Mouse (Mus musculus): ENCODE data around the gene Hopx.

The Hopx gene

GRCm38 (mm10) chr5:77132457-77133135, 17.7 kb upstream of the Hopx start:
- no peak for DNase-seq

GRCm38 (mm10) chr5:77131879-77132278, 17.0 kb upstream of the Hopx start:
- DNase-seq: no peak

GRCm38 (mm10) chr5:77130310-77131020, 15.5 kb upstream of the Hopx start:
- DNase-seq: no peak

- DNase-seq: no peak
Measured at GRCm38 (mm10) chr5:77129907-77130306, 15.0 kb upstream of the Hopx start.

GRCm38 (mm10) chr5:77128854-77129253, 13.9 kb upstream of the Hopx start:
- no peak for DNase-seq

DNA sequence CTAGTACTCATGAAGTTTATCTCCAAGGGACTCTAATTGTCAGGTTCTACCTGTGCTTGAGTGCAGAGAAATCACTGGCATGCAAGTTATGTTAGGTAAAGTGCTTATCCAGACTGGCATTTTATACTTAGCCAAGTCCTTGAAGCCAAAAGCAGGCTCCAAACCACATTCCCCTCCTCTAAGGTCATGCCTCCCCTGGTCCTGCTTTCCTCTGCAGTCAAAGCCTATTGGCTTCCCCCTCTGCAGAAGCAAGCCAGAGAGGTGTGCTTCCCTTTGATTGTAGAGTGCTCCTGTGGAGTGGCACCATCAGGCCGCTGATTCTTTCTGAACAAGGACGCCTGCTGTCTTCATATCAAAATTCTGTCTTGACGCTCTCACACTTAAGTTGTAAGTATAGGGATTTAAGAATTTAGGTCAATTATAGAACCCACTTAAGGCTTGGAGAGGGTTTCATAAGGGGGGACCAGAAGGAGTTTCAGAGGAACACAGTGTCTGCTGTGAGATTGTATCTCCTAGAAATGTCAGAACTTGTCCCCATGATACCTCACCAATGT, 11.6 kb upstream of the Hopx start:
- DNase-seq: no peak

DNA sequence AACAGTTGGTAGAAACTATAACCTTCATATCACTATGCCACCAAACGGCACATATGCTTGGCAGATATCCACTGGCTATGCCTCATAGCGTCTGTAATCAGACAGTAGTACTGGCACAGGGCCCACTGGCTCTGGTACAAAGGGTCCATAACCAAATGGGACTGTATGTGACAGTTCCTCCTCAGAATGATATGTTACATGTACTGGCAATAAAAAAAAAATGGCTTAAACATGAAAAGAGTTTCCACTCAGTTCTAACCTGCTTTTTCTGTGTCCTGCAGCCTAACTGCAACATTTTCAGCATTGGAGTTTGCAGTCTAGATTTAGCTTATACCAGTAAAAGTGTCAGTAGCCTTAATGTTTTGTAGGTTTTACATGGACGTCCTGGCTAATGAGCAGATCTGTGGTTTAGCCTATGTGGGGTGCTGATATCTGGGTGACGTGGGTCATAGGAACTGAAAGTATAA, 9.9 kb upstream of the Hopx start:
- DNase-seq: no peak

GRCm38 (mm10) chr5:77124165-77124564, 9.2 kb upstream of the Hopx start:
- no peak for DNase-seq

DNA sequence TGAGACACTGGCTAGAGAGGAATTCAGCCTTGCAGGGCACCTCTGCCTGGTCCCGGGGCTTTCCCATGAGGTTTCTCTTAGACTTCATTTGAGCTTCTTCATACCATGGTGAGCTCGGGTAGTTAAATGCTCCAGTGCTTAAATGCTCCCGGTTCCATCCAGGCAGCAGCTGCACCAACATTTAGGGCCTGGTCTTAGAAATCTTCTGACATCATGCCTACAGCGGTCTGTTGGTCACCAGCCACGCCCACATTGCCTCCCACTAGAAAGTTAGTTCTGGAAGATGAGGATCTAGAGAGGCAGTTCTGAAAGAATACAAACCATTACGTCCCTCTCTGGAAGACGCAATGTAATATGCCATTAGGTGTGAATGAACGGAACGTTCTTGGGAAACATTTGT, 8.7 kb upstream of the Hopx start:
- DNase-seq: no peak

- DNase-seq: peak; percentile 31
Measured at GRCm38 (mm10) chr5:77122254-77123192, 7.6 kb upstream of the Hopx start.

- DNase-seq: no peak
Measured at GRCm38 (mm10) chr5:77120701-77121100, 5.8 kb upstream of the Hopx start.

DNA sequence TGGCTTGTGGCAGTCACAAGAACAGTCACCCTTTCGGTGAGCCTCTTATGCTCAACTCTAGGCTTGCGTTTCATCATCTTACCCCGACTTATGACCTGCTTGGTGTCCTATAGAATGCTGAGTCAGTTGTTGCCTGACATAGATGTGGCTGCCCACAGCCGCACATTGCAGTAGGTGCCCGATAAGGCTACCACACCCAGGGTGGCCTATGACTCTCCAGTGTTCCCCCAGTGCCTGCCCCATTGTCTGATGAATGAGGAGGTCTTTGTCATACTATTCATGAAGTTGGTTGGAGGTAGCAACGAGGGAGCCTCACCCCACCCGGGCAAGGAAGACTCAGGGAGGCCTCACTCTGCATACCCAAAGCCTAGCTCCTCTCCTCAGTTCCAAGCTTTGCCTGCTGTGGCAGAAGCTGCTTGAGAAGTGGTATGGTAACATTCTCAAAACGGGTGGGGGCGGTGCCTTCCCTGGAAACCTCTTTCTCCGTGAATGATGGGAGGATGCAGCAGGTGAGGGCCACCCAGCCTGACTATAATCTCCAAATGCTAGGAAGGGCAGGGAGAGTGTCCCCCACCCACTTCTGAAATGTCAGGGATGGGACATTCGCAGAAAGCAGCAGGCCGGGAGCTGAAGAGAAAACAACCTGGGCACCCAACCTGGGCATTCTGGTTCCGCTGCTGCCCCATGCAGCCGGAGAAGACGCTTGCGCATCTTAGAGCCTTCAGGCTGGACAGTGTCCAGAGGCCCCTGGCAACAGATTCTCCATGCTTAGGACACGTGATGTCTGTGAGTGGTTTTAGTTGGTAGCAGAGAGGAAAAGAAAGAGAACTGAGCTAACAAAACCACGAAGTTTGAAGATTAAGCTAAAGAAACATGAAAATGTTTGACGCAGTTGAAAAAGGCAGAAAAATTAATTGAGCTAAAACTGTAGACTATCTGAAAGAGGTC, 4.8 kb upstream of the Hopx start:
- no peak for DNase-seq

- no peak for DNase-seq
Measured at GRCm38 (mm10) chr5:77115732-77116131, 811 bp upstream of the Hopx start.

DNA sequence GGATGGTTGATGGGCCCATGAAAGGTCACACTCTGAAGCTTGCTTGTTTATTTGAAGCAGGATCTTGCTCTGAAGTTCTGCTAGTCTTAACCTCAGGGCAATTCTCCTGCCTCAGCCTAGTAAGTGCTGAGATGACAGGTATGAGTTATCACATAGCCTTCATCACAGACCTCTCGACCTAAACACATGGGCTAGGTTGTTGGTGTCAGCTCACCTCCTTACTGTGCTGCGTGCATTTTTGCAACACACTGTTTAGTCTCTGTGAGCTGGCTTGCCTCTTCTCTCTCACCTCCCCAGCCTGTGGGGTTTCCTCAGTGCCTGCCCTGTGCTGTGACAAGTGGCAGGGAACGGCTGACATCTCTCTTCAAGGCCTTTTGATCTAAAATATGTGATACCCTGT, 1.1 kb downstream of the Hopx start:
- no peak for DNase-seq

DNA sequence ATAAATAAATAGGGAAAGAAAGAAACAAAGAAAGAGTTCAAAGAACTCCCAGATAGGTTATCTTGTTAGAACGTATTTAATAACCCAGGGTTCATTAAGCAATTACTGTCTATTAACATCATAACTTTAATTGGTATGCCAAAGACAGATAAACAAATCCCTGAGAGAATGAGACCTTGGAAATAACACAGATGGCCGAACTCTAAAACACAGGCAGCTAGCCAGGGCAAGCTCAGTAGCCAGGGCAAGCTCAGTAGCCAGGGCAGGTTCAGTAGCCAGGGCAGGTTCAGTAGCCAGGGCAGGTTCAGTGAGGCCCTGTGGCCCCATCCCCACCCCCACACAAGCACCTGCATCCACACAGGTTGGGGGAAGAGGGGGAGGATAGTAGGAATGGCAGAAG, 2.9 kb downstream of the Hopx start:
- no peak for DNase-seq

DNA sequence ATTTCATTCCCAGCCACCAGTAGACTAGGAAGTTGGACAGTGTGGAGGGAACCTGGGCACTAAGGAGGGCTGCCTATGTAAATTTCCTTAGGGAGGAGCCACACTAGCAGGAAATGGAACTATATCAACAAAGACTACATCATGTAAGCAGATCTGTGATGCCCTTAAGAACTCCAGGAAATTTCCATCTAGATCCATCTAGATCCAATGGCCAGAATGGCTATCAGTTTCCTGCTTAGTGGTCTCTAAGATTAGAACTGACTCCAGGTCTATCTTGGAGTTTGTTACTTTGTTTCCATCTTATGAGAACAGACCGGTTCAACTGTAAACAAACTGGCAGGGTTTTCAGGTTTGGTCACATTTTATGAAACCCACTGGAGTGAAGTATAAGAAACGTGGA, 5.1 kb downstream of the Hopx start:
- DNase-seq: no peak

- DNase-seq: no peak
Measured at GRCm38 (mm10) chr5:77108806-77109205, 6.1 kb downstream of the Hopx start.

- DNase-seq: no peak
Measured at GRCm38 (mm10) chr5:77107146-77107822, 7.6 kb downstream of the Hopx start.

GRCm38 (mm10) chr5:77102522-77103365, 12.2 kb downstream of the Hopx start:
- DNase-seq: no peak

GRCm38 (mm10) chr5:77100691-77101090, 14.2 kb downstream of the Hopx start:
- DNase-seq: no peak
